Mouse (Mus musculus): Measurements from ENCODE around the gene Fyttd1. TPM values are rescaled to one million over a fixed set of nuclear protein-coding genes. Genes with fewer than 3 reads are reported as not detected.
"Not testable (repeated sequence)": the region's sequence is repeated elsewhere in the genome, so short reads cannot be mapped to it uniquely, and the experiment has no call there.

Fyttd1 gene
- polyA plus RNA-seq, 1 experiment from 2014 or later: 147 TPM

- no peaks in the 10 kb centered on the region for H3K36me3 ChIP-seq (ENCODE audit: control insufficient read depth, insufficient read depth, low read length)
- ATAC-seq (ENCODE audit: low read depth): no peak
- no peaks in the 10 kb centered on the region for H3K4me1 ChIP-seq (ENCODE audit: control insufficient read depth, insufficient read depth, low read length)
- H3K27me3 ChIP-seq (ENCODE audit: control insufficient read depth, insufficient read depth, low read length): no peaks in the 10 kb centered on the region
- no peak overlapping the region for H3K4me3 ChIP-seq (ENCODE audit: low read depth, low read length)
- no peak overlapping the region for H3K27ac ChIP-seq (ENCODE audit: low read depth, low read length)
- H3K4me2 ChIP-seq (ENCODE audit: low read depth, low read length): no peak overlapping the region
- H3K9ac ChIP-seq (replicated peaks; ENCODE audit: low read depth, low read length): no peak overlapping the region
- no peaks in the 10 kb centered on the region for H3K9me3 ChIP-seq (ENCODE audit: control insufficient read depth, low read length)
- WGBS: 38% methylated on average over 2 of the region's 2 CpGs
These were observed 52.6 kb downstream of the Fyttd1 start for GRCm38 (mm10) chr16:32929918-32930317.

- H3K27ac ChIP-seq (ENCODE audit: low read depth, low read length): no peak overlapping the region
- H3K27me3 ChIP-seq (ENCODE audit: control insufficient read depth, insufficient read depth, low read length): no peaks in the 10 kb centered on the region
- no peaks in the 10 kb centered on the region for H3K36me3 ChIP-seq (ENCODE audit: control insufficient read depth, insufficient read depth, low read length)
- H3K4me3 ChIP-seq (ENCODE audit: low read depth, low read length): no peak overlapping the region
- no peaks in the 10 kb centered on the region for H3K9me3 ChIP-seq (ENCODE audit: control insufficient read depth, low read length)
- no peak for ATAC-seq (ENCODE audit: low read depth)
- H3K9ac ChIP-seq (replicated peaks; ENCODE audit: low read depth, low read length): no peak overlapping the region
- H3K4me1 ChIP-seq (ENCODE audit: control insufficient read depth, insufficient read depth, low read length): no peaks in the 10 kb centered on the region
- no peak overlapping the region for H3K4me2 ChIP-seq (ENCODE audit: low read depth, low read length)
- 73% methylated on average over 2 of the region's 2 CpGs for WGBS
These were observed 57.2 kb downstream of the Fyttd1 start for GRCm38 (mm10) chr16:32934470-32934869.

GRCm38 (mm10) chr16:32935088-32935487, 57.8 kb downstream of the Fyttd1 start:
- Histone ChIP-seq H3K4me1 (ENCODE audit: control insufficient read depth, insufficient read depth, low read length) (no peaks in the 10 kb centered on the region), H3K36me3 (ENCODE audit: control insufficient read depth, insufficient read depth, low read length) (no peaks in the 10 kb centered on the region), H3K4me3 (ENCODE audit: low read depth, low read length) (no peak overlapping the region), H3K9ac (replicated peaks; ENCODE audit: low read depth, low read length) (no peak overlapping the region), H3K27ac (ENCODE audit: low read depth, low read length) (no peak overlapping the region), H3K27me3 (ENCODE audit: control insufficient read depth, insufficient read depth, low read length) (no peaks in the 10 kb centered on the region), H3K4me2 (ENCODE audit: low read depth, low read length) (no peak overlapping the region), H3K9me3 (ENCODE audit: control insufficient read depth, low read length) (no peaks in the 10 kb centered on the region)
- ATAC-seq (ENCODE audit: low read depth): no peak
- WGBS: 76% methylated on average over 1 of the region's 1 CpGs

GRCm38 (mm10) chr16:32937358-32937757, 60.1 kb downstream of the Fyttd1 start:
- H3K9ac ChIP-seq (replicated peaks; ENCODE audit: low read depth, low read length): no peak overlapping the region
- H3K4me3 ChIP-seq (ENCODE audit: low read depth, low read length): no peak overlapping the region
- no peaks in the 10 kb centered on the region for H3K9me3 ChIP-seq (ENCODE audit: control insufficient read depth, low read length)
- H3K27ac ChIP-seq (ENCODE audit: low read depth, low read length): no peak overlapping the region
- no peak for ATAC-seq (ENCODE audit: low read depth)
- H3K36me3 ChIP-seq (ENCODE audit: control insufficient read depth, insufficient read depth, low read length): no peaks in the 10 kb centered on the region
- H3K4me2 ChIP-seq (ENCODE audit: low read depth, low read length): no peak overlapping the region
- WGBS: 82% methylated on average over 2 of the region's 2 CpGs
- H3K4me1 ChIP-seq (ENCODE audit: control insufficient read depth, insufficient read depth, low read length): no peaks in the 10 kb centered on the region
- H3K27me3 ChIP-seq (ENCODE audit: control insufficient read depth, insufficient read depth, low read length): no peaks in the 10 kb centered on the region

- not testable (repeated sequence) for H3K27ac ChIP-seq (ENCODE audit: low read depth, low read length); H3K4me1 ChIP-seq (ENCODE audit: control insufficient read depth, insufficient read depth, low read length); H3K4me2 ChIP-seq (ENCODE audit: low read depth, low read length); H3K27me3 ChIP-seq (ENCODE audit: control insufficient read depth, insufficient read depth, low read length); H3K9me3 ChIP-seq (ENCODE audit: control insufficient read depth, low read length); H3K36me3 ChIP-seq (ENCODE audit: control insufficient read depth, insufficient read depth, low read length); ATAC-seq (ENCODE audit: low read depth); H3K9ac ChIP-seq (replicated peaks; ENCODE audit: low read depth, low read length); H3K4me3 ChIP-seq (ENCODE audit: low read depth, low read length)
- WGBS: 32% methylated on average over 3 of the region's 3 CpGs
These were observed 62.0 kb downstream of the Fyttd1 start for GRCm38 (mm10) chr16:32939301-32939700.

- 96% methylated on average over 4 of the region's 4 CpGs for WGBS
- H3K27me3 ChIP-seq (ENCODE audit: control insufficient read depth, insufficient read depth, low read length); H3K4me3 ChIP-seq (ENCODE audit: low read depth, low read length): not testable (repeated sequence)
These were observed 62.4 kb downstream of the Fyttd1 start for GRCm38 (mm10) chr16:32939716-32940115.

GRCm38 (mm10) chr16:32941226-32941625, 63.9 kb downstream of the Fyttd1 start:
- H3K9ac ChIP-seq (replicated peaks; ENCODE audit: low read depth, low read length); H3K4me2 ChIP-seq (ENCODE audit: low read depth, low read length); H3K4me1 ChIP-seq (ENCODE audit: control insufficient read depth, insufficient read depth, low read length); H3K36me3 ChIP-seq (ENCODE audit: control insufficient read depth, insufficient read depth, low read length); H3K27ac ChIP-seq (ENCODE audit: low read depth, low read length); H3K4me3 ChIP-seq (ENCODE audit: low read depth, low read length); H3K27me3 ChIP-seq (ENCODE audit: control insufficient read depth, insufficient read depth, low read length); ATAC-seq (ENCODE audit: low read depth); H3K9me3 ChIP-seq (ENCODE audit: control insufficient read depth, low read length): not testable (repeated sequence)
- 85% methylated on average over 1 of the region's 2 CpGs for WGBS

More at GRCm38 (mm10) chr16:32939716-32940115, 62.4 kb downstream of the Fyttd1 start:
- H3K9ac ChIP-seq (replicated peaks; ENCODE audit: low read depth, low read length); H3K9me3 ChIP-seq (ENCODE audit: control insufficient read depth, low read length); H3K4me1 ChIP-seq (ENCODE audit: control insufficient read depth, insufficient read depth, low read length); H3K4me2 ChIP-seq (ENCODE audit: low read depth, low read length); ATAC-seq (ENCODE audit: low read depth); H3K36me3 ChIP-seq (ENCODE audit: control insufficient read depth, insufficient read depth, low read length); H3K27ac ChIP-seq (ENCODE audit: low read depth, low read length): not testable (repeated sequence)

- peak; percentile 89 for ATAC-seq (ENCODE audit: low read depth)
- H3K4me2 ChIP-seq (ENCODE audit: low read depth, low read length): no peak overlapping the region
- 53% methylated on average over 5 of the region's 5 CpGs for WGBS
- H3K9me3 ChIP-seq (ENCODE audit: control insufficient read depth, low read length): no peaks in the 10 kb centered on the region
- no peaks in the 10 kb centered on the region for H3K4me1 ChIP-seq (ENCODE audit: control insufficient read depth, insufficient read depth, low read length)
- no peak overlapping the region for H3K4me3 ChIP-seq (ENCODE audit: low read depth, low read length)
- H3K27me3 ChIP-seq (ENCODE audit: control insufficient read depth, insufficient read depth, low read length): no peaks in the 10 kb centered on the region
- no peaks in the 10 kb centered on the region for H3K36me3 ChIP-seq (ENCODE audit: control insufficient read depth, insufficient read depth, low read length)
- H3K27ac ChIP-seq (ENCODE audit: low read depth, low read length): no peak overlapping the region
- no peak overlapping the region for H3K9ac ChIP-seq (replicated peaks; ENCODE audit: low read depth, low read length)
These were observed 65.4 kb downstream of the Fyttd1 start for GRCm38 (mm10) chr16:32942694-32943093.

GRCm38 (mm10) chr16:32945379-32945778, 68.1 kb downstream of the Fyttd1 start:
- Histone ChIP-seq H3K27ac (ENCODE audit: low read depth, low read length) (no peak overlapping the region), H3K4me2 (ENCODE audit: low read depth, low read length) (no peak overlapping the region), H3K4me3 (ENCODE audit: low read depth, low read length) (no peak overlapping the region), H3K27me3 (ENCODE audit: control insufficient read depth, insufficient read depth, low read length) (no peaks in the 10 kb centered on the region), H3K9ac (replicated peaks; ENCODE audit: low read depth, low read length) (no peak overlapping the region), H3K36me3 (ENCODE audit: control insufficient read depth, insufficient read depth, low read length) (no peaks in the 10 kb centered on the region), H3K9me3 (ENCODE audit: control insufficient read depth, low read length) (no peaks in the 10 kb centered on the region), H3K4me1 (ENCODE audit: control insufficient read depth, insufficient read depth, low read length) (no peaks in the 10 kb centered on the region)
- 48% methylated on average over 5 of the region's 5 CpGs for WGBS
- ATAC-seq (ENCODE audit: low read depth): no peak

GRCm38 (mm10) chr16:32948016-32948415, 70.7 kb downstream of the Fyttd1 start:
- no peaks in the 10 kb centered on the region for H3K27me3 ChIP-seq (ENCODE audit: control insufficient read depth, insufficient read depth, low read length)
- no peaks in the 10 kb centered on the region for H3K4me1 ChIP-seq (ENCODE audit: control insufficient read depth, insufficient read depth, low read length)
- WGBS: 76% methylated on average over 8 of the region's 8 CpGs
- no peak overlapping the region for H3K4me3 ChIP-seq (ENCODE audit: low read depth, low read length)
- H3K4me2 ChIP-seq (ENCODE audit: low read depth, low read length): no peak overlapping the region
- H3K36me3 ChIP-seq (ENCODE audit: control insufficient read depth, insufficient read depth, low read length): no peaks in the 10 kb centered on the region
- H3K9me3 ChIP-seq (ENCODE audit: control insufficient read depth, low read length): no peaks in the 10 kb centered on the region
- H3K9ac ChIP-seq (replicated peaks; ENCODE audit: low read depth, low read length): no peak overlapping the region
- H3K27ac ChIP-seq (ENCODE audit: low read depth, low read length): no peak overlapping the region
- ATAC-seq (ENCODE audit: low read depth): no peak

Data from neural tube, embryonic 14.5 days (tissue).